Mouse (Mus musculus) cerebellum, postnatal 4 days (tissue): ENCODE results near the gene Arhgef6.

ENCODE experiments used
- DNase-seq, 2 experiments: peaks; one replicate each; pipeline ENCODE4 v3.0.0; 2022; ENCODE audit warnings: low spot score in 2 of 2, mixed read lengths in 1 of 2

Gene Arhgef6

GRCm38 (mm10) chrX:57198036-57198435 lies 140.5 kb downstream of the Arhgef6 start:
- DNase-seq = no peak

GRCm38 (mm10) chrX:57196319-57196718 lies 142.2 kb downstream of the Arhgef6 start:
- DNase-seq = no peak

GRCm38 (mm10) chrX:57189335-57189734 lies 149.2 kb downstream of the Arhgef6 start:
- no peak for DNase-seq

- DNase-seq = no peak
Measured at GRCm38 (mm10) chrX:57187301-57187700, 151.2 kb downstream of the Arhgef6 start.

- no peak for DNase-seq
Measured at GRCm38 (mm10) chrX:57183359-57183758, 155.2 kb downstream of the Arhgef6 start.

- no peak for DNase-seq
Measured at GRCm38 (mm10) chrX:57182470-57182869, 156.1 kb downstream of the Arhgef6 start.
